Mouse (Mus musculus) hindbrain, postnatal 0 days (tissue): ENCODE results near the gene Cradd. TPM values are rescaled to one million over a fixed set of nuclear protein-coding genes. Genes with fewer than 3 reads are reported as not detected.

Experiments used
- ATAC-seq: fragments of 200-750 bp; cut with Nextera tagmentation; 2 replicates; pipeline ENCODE4 v1.8.0; 2017; ENCODE audit warnings: mild to moderate bottlenecking, moderate TSS enrichment, moderate library complexity
- DNase-seq: peaks from one replicate; pipeline ENCODE4 v3.0.0-alpha.2; 2015; ENCODE audit warnings: low spot score
- H3K27ac ChIP-seq: fragments of 300-500 bp; sonication (generic); 2 replicates; pipeline ENCODE4 v1.5.1; 2014; ENCODE audit warnings: mild to moderate bottlenecking
- H3K27me3 ChIP-seq: fragments of 300-500 bp; sonication (generic); 2 replicates; pipeline ENCODE4 v1.6.1; 2014; ENCODE audit warnings: low read length, mixed read lengths; ENCODE audit not compliant: insufficient read depth
- H3K36me3 ChIP-seq: fragments of 300-500 bp; sonication (generic); 2 replicates; pipeline ENCODE4 v1.6.1; 2014; ENCODE audit warnings: low read length, mixed read lengths; ENCODE audit not compliant: insufficient read depth
- H3K4me1 ChIP-seq: fragments of 300-500 bp; sonication (generic); 2 replicates; pipeline ENCODE4 v1.6.1; 2014; ENCODE audit warnings: antibody characterized with exemption, low read length, mixed read lengths; ENCODE audit not compliant: insufficient read depth
- H3K4me2 ChIP-seq: fragments of 300-500 bp; sonication (generic); 2 replicates; pipeline ENCODE4 v1.6.1; 2014; ENCODE audit warnings: low read depth, mild to moderate bottlenecking, low read length, moderate library complexity, mixed read lengths
- H3K4me3 ChIP-seq: fragments of 300-500 bp; sonication (generic); 2 replicates; pipeline ENCODE4 v1.5.1; 2014; ENCODE audit warnings: low read length
- H3K9ac ChIP-seq: fragments of 300-500 bp; sonication (generic); replicated peaks from 2 replicates; pipeline ENCODE4 v1.6.1; 2014; ENCODE audit warnings: mild to moderate bottlenecking, low read length, moderate library complexity, mixed read lengths
- H3K9me3 ChIP-seq: fragments of 300-500 bp; sonication (generic); 2 replicates; pipeline ENCODE4 v1.6.1; 2016; ENCODE audit warnings: low read length, mixed read lengths
- CTCF ChIP-seq: IDR thresholded peaks from 2 replicates; pipeline ENCODE4 v1.5.1; 2016; ENCODE audit warnings: antibody characterized with exemption, control low read depth, low read depth
- WGBS: fragments of 180-500 bp; shearing (Covaris S2); extraction: QIAGEN DNeasy Blood & Tissue Kit; methylation state at CpG from one replicate; pipeline ENCODE4 v1.1.7; 2014; 5-methylcytosine and 5-hydroxymethylcytosine counted together
- polyA plus RNA-seq: library from polyadenylated mRNA; unstranded; fragments of >200 nt; fragmentation: Nextera tagmentation; extraction: Ambion mirVana; gene quantifications from 2 replicates; pipeline ENCODE4 v1.2.1, GENCODE M21; 2015
- total RNA-seq: library from RNA; depleted of rRNA; stranded (reverse); fragments of >200 nt; gene quantifications from 2 replicates; pipeline ENCODE4 v1.2.3, GENCODE M21; 2014

Cradd gene
- total and polyA plus RNA-seq, 2 experiments from 2014 or later: 8.9 to 15.5 TPM

DNA sequence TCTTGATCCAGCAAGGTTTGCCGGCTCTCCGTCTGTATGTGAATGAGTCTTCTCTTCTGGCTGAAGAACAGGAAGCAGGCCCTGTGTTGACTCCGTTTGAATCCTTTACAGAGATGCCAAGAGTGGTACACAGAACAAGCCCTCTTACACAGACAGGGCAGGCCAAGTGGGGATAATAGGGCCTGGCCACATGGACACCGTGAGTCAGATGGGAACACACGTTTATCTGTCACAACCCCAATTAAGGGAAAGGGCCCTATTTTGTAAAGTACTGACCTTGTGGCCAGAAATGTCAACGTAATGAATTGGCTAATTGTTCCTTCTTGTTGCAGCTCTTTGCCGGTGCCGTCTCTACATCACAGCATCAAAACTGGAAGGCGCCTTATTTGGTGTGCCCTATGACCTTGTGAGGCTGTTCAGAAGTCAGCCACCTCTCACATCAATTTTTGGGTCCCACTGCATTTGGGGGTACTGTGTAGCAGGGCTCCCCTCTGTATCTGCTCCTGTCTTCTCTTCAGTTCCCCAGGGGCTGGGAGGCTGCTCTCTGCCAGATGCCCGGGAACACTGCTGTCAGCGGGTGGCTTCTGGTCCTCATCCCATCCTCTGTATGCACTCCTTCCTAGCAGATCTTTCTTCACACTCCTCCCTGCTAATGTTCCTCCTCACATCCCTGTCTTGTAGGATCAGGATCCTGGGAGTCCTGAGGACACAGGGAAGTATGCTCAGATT lies 124.2 kb downstream of the Cradd start:
- Histone ChIP-seq H3K36me3 (no peaks in the 10 kb centered on the region), H3K27ac (no peak overlapping the region), H3K4me2 (no peak overlapping the region), H3K27me3 (no peaks in the 10 kb centered on the region), H3K9me3 (no peaks in the 10 kb centered on the region), H3K9ac (no peak overlapping the region), H3K4me1 (no peaks in the 10 kb centered on the region; the same call in 1 of the 2 replicates), H3K4me3 (no peak overlapping the region)
- peak; percentile 88 for ATAC-seq
- WGBS: 36% methylated on average over 11 of the region's 11 CpGs
- peak; percentile 60 for DNase-seq
- no peak for TF ChIP-seq CTCF

DNA sequence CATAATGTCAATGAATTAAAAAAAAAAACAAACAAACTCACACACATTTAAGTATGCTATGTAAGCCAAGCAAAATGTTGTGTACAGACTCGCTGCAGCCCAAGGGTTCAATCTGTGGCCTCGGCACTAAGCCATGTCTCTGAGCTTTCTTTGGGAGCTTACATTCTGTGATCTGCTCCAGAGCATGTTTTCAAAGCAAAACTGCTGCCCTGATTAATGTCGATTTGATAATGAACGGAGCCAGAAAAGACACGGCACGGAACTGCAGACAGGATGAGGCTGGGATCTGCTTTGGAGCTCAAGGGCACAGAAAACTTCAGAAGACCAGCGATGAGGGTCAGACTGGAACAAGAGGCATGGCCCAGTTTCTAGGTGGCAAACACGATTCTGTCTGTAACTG lies 126.6 kb downstream of the Cradd start:
- no peak overlapping the region for H3K4me2 ChIP-seq
- H3K36me3 ChIP-seq: no peaks in the 10 kb centered on the region
- WGBS: 81% methylated on average over 8 of the region's 8 CpGs
- no peaks in the 10 kb centered on the region for H3K9me3 ChIP-seq
- no peak for DNase-seq
- no peaks in the 10 kb centered on the region; the same call in 1 of the 2 replicates for H3K4me1 ChIP-seq
- no peak overlapping the region for H3K9ac ChIP-seq
- TF ChIP-seq CTCF: no peak
- H3K4me3 ChIP-seq: no peak overlapping the region
- H3K27ac ChIP-seq: no peak overlapping the region
- H3K27me3 ChIP-seq: no peaks in the 10 kb centered on the region
- no peak for ATAC-seq

DNA sequence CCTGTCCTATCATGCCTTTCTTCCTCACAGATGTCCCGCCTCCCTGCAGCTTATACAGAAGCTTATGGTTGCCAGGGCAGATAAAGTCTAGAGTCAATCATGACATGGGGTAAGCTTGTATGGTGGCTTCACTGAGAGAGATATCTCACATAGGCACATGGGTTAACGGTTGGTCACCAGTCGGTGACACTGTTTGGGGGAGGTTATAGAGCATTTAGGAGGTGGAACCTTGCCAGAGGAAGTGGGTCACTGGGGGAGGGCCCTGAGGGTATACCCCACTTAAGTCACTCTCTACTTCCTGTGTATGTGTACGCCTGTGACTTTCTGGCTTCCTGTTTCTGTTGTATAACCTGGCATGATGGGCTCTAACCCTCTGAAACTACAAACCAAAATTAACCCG lies 128.2 kb downstream of the Cradd start:
- H3K36me3 ChIP-seq: no peaks in the 10 kb centered on the region
- no peak overlapping the region for H3K4me3 ChIP-seq
- DNase-seq (no peak), ATAC-seq (no peak)
- no peak overlapping the region for H3K4me2 ChIP-seq
- H3K27me3 ChIP-seq: no peaks in the 10 kb centered on the region
- no peak overlapping the region for H3K27ac ChIP-seq
- 92% methylated on average over 5 of the region's 5 CpGs for whole genome bisulfite sequencing
- TF ChIP-seq CTCF: no peak
- no peaks in the 10 kb centered on the region for H3K9me3 ChIP-seq
- H3K9ac ChIP-seq: no peak overlapping the region
- H3K4me1 ChIP-seq: no peaks in the 10 kb centered on the region; the same call in 1 of the 2 replicates

DNA sequence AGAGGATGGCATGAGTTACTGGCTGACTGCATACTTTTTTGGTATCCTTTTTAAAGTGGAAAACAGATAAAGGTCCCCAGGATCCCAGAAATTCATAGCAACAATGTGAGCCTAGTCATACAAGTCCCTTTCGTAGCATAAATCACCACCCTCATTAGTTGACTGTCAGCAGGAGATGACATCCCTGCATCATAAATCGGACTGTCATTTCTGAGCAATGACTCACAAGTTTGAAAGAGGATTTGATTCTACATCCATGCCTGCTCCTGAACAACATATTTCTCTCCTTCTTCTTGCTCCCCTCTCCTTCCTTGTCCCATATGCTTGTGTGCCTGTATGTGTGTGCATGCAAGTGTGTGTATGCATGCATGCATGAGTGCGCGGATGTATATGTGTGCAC lies 129.2 kb downstream of the Cradd start:
- no peak for TF ChIP-seq CTCF
- Histone ChIP-seq H3K4me1 (no peaks in the 10 kb centered on the region), H3K36me3 (no peaks in the 10 kb centered on the region), H3K27me3 (no peaks in the 10 kb centered on the region), H3K27ac (no peak overlapping the region), H3K4me2 (no peak overlapping the region), H3K9me3 (no peaks in the 10 kb centered on the region), H3K4me3 (no peak overlapping the region), H3K9ac (no peak overlapping the region)
- no peak for ATAC-seq
- no peak for DNase-seq
- WGBS: 85% methylated on average over 4 of the region's 4 CpGs

DNA sequence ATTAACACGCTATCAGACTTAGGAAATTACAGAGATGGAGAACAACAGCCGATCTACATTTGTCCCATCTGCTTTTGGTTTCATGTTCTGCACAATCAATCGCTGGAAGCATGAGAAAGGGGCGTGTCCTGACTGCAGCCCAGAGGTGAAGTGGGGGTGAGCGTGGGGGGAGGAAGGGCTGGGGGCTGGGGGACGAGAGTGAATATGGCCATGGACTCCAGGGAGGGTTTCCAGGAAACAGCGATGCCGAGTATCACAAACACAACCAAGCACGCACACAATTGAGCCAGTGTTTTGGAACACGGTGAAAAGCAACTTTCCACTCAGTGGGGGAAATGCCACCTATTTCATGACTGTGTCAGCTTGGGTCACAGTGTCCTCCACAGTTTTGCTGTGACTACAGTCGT lies 130.1 kb downstream of the Cradd start:
- no peak for DNase-seq
- Histone ChIP-seq H3K4me3 (no peak overlapping the region), H3K4me1 (no peaks in the 10 kb centered on the region), H3K4me2 (0 out of 2 replicates have a peak overlapping the region, but pooled peaks have one; percentile 26), H3K9ac (no peak overlapping the region), H3K27me3 (no peaks in the 10 kb centered on the region), H3K9me3 (no peaks in the 10 kb centered on the region), H3K27ac (no peak overlapping the region), H3K36me3 (no peaks in the 10 kb centered on the region)
- TF ChIP-seq CTCF: no peak
- no peak for ATAC-seq
- 54% methylated on average over 11 of the region's 11 CpGs for WGBS

DNA sequence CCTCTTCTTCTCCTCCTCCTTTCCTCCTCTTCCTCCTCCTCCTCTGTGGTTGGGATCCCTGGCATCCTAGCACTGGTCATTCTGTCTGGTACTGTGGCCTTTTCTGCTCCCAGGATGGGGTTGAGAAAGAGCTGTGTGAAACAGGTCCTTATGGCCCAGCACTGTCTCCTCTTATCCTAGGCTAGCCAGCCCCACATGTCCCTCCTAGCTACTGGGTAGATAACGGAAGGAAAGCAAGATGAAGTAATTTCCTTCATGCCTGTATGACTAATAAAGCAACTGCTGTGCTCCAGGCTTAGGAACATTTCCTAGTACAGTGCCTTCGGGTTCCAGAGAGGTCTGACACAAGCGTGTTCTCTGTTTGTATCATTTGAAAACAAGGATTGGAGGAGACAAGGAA lies 132.1 kb downstream of the Cradd start:
- H3K9ac ChIP-seq: no peak overlapping the region
- no peaks in the 10 kb centered on the region for H3K36me3 ChIP-seq
- H3K9me3 ChIP-seq: no peaks in the 10 kb centered on the region
- no peaks in the 10 kb centered on the region for H3K27me3 ChIP-seq
- TF ChIP-seq CTCF: no peak
- WGBS: 72% methylated on average over 3 of the region's 3 CpGs
- no peaks in the 10 kb centered on the region for H3K4me1 ChIP-seq
- ATAC-seq: no peak
- no peak overlapping the region for H3K27ac ChIP-seq
- DNase-seq: no peak
- no peak overlapping the region for H3K4me2 ChIP-seq
- H3K4me3 ChIP-seq: no peak overlapping the region

DNA sequence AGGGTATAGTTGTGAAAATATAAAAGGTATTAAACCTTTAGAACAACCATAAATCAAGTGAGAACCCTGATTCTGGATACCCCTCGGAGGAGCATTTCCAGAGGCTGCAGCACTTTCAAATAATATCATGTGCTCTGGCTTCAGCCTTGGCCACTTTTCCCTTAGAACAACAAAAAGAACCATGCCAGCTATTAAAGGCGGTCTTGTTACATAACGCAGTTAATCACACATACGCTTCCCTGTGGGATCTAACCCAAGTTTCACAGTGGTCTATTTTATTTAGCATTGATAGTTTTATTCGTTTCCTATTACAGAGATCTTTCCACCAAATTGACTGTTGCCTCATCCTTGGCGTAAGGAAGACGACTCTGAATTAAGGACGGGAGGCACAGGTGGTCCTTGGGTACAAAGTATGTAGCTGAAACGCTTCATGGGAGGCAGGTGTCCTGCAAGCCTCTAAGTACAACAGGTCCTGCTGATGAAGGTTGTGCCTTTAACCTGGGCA lies 132.7 kb downstream of the Cradd start:
- TF ChIP-seq CTCF: no peak
- DNase-seq (no peak), ATAC-seq (no peak)
- Histone ChIP-seq H3K36me3 (no peaks in the 10 kb centered on the region), H3K9ac (no peak overlapping the region), H3K27ac (no peak overlapping the region), H3K9me3 (no peaks in the 10 kb centered on the region), H3K4me1 (no peaks in the 10 kb centered on the region), H3K27me3 (no peaks in the 10 kb centered on the region), H3K4me2 (no peak overlapping the region), H3K4me3 (no peak overlapping the region)
- WGBS: 83% methylated on average over 9 of the region's 9 CpGs
